Mouse (Mus musculus) liver, postnatal 0 days (tissue): ENCODE measurements around the gene Pde1a. TPM values are rescaled to one million over a fixed set of nuclear protein-coding genes. Genes with fewer than 3 reads are reported as not detected.
A peak's percentile ranks its signal among the peaks of the same experiment; 100 is the strongest.

ENCODE experiments used
- ATAC-seq: fragments of 200-750 bp; cut with Nextera tagmentation; 2 replicates; pipeline ENCODE4 v1.8.0; 2017; ENCODE audit warnings: mild to moderate bottlenecking, moderate library complexity
- DNase-seq: peaks from one replicate; pipeline ENCODE4 v3.0.0-alpha.2; 2016
- H3K27ac ChIP-seq: fragments of 300-500 bp; sonication (generic); 2 replicates; pipeline ENCODE4 v1.5.1; 2014; ENCODE audit warnings: antibody characterized with exemption, moderate library complexity, mild to moderate bottlenecking, low read depth
- H3K27me3 ChIP-seq: fragments of 300-500 bp; sonication (generic); 2 replicates; pipeline ENCODE4 v1.6.1; 2014; ENCODE audit warnings: low read length, control low read depth, mixed read lengths; ENCODE audit not compliant: insufficient read depth
- H3K36me3 ChIP-seq: fragments of 300-500 bp; sonication (generic); replicated peaks from 2 replicates; pipeline ENCODE4 v1.6.1; 2014; ENCODE audit warnings: mild to moderate bottlenecking, control low read depth, low read length, moderate library complexity, mixed read lengths; ENCODE audit not compliant: insufficient read depth
- H3K4me1 ChIP-seq: fragments of 300-500 bp; sonication (generic); 2 replicates; pipeline ENCODE4 v1.6.1; 2014; ENCODE audit warnings: antibody characterized with exemption, mild to moderate bottlenecking, control low read depth; ENCODE audit not compliant: insufficient read depth
- H3K4me2 ChIP-seq: fragments of 300-500 bp; sonication (generic); 2 replicates; pipeline ENCODE4 v1.6.1; 2014; ENCODE audit warnings: low read depth, mild to moderate bottlenecking, low read length, moderate library complexity, mixed read lengths
- H3K4me3 ChIP-seq: fragments of 300-500 bp; sonication (generic); 2 replicates; pipeline ENCODE4 v1.5.1; 2014; ENCODE audit warnings: low read depth, low read length
- H3K9ac ChIP-seq: fragments of 300-500 bp; sonication (generic); replicated peaks from 2 replicates; pipeline ENCODE4 v1.6.1; 2014; ENCODE audit warnings: mild to moderate bottlenecking, moderate library complexity
- H3K9me3 ChIP-seq: fragments of 300-500 bp; sonication (generic); 2 replicates; pipeline ENCODE4 v1.6.1; 2016; ENCODE audit warnings: mild to moderate bottlenecking, control low read depth, low read length, mixed read lengths
- CTCF ChIP-seq: sonication (generic); IDR thresholded peaks from 2 replicates; pipeline ENCODE4 v1.5.1; 2016; ENCODE audit warnings: antibody characterized with exemption, low read depth
- EP300 ChIP-seq: IDR thresholded peaks from 2 replicates; pipeline ENCODE4 v1.6.1; 2016; ENCODE audit warnings: antibody characterized with exemption, low read depth, mild to moderate bottlenecking
- WGBS: fragments of 180-500 bp; shearing (Covaris S2); extraction: QIAGEN DNeasy Blood & Tissue Kit; methylation state at CpG from one replicate; pipeline ENCODE4 v1.1.7; 2014; ENCODE audit not compliant: insufficient replicate concordance; 5-methylcytosine and 5-hydroxymethylcytosine counted together
- polyA plus RNA-seq: library from polyadenylated mRNA; unstranded; fragments of >200 nt; fragmentation: Nextera tagmentation; extraction: Ambion mirVana; gene quantifications from 2 replicates; pipeline ENCODE4 v1.2.1, GENCODE M21; 2015

Gene Pde1a
- polyA plus RNA-seq, 1 experiment from 2014 or later = 4.1 TPM

DNA sequence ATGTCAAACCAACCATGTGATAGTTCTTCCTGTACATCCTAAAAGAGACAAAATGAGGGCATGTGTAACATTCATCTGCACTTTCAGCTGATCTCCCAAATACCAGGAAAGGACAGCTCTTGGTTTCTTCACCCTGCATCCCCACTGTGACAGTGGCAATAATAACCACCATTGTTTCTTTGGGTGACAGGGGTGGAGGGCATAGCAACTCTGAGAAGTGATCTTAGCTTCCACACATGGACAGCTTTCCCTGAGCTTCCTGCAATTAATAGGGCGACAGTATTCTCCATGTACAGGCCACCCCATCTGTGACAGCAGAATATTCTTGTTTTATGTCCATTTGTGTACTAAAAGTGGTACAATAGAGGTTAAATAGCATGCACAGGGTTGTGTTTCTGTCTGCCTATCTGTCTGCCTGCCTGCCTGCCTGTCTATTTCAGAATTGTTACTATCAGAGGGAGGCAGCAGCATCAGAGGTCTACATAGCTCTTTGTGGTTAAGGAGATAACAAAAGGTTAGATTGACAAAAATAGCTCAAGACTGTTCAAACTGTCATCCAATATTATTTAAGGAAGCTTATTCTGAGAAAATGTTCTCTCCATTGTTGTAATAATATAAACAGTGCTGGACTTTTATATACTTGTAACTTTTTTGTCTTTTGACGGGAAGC is 227.3 kb downstream of the Pde1a start:
- ATAC-seq (no peak; the same call in 1 of the 2 replicates), DNase-seq (no peak)
- Histone ChIP-seq H3K4me3 (no peak overlapping the region), H3K27ac (no peak overlapping the region), H3K9ac (no peak overlapping the region), H3K4me1 (no peaks in the 10 kb centered on the region), H3K36me3 (no peaks in the 10 kb centered on the region), H3K27me3 (no peaks in the 10 kb centered on the region), H3K4me2 (no peak overlapping the region), H3K9me3 (no peaks in the 10 kb centered on the region)
- TF ChIP-seq CTCF (no peak), EP300 (peak; percentile 79)
- 67% methylated on average over 2 of the region's 2 CpGs for WGBS

DNA sequence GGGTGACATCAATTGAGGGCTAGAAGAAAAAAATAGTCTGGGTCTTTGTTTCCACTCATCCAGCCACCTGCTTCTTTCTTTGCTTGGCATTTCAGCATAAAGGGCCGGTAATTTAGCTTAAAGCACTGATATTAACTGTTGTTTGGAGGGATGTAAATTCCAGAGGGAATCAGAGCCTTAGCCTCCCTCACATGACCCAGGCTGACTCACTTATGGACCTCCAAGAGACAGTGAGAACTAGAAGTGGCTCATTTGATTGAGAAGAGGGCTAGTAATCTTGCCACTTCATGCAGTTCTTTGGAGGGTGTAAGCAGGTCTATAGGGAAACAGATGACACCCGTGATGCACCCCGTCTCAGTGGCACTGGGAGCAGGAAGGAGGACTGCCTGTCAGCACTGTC is 230.7 kb downstream of the Pde1a start:
- Histone ChIP-seq H3K4me1 (no peaks in the 10 kb centered on the region), H3K27ac (no peak overlapping the region), H3K4me3 (no peak overlapping the region), H3K9me3 (no peaks in the 10 kb centered on the region), H3K9ac (no peak overlapping the region), H3K27me3 (no peaks in the 10 kb centered on the region), H3K36me3 (no peaks in the 10 kb centered on the region), H3K4me2 (no peak overlapping the region)
- DNase-seq (no peak), ATAC-seq (no peak)
- no peak for TF ChIP-seq CTCF
- WGBS = 68% methylated on average over 3 of the region's 3 CpGs

DNA sequence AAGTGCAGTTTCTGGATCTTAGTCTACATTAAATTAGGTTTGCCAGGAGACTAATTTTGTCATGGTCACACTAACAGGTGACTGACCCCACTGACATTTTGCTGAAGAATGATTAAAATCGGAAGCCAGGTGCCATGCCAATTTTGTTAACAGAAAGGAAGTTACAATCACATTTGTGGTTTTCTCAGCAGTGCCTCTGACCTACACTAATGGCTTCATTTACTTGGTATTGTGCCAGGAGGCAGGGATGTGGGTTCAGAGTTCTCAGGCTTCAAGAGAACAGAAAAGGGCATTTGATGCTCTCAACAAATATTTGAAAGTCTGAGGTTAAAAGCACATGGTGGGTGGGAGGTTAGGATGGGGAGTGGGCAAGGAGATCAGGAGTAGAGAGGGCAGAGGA is 236.4 kb downstream of the Pde1a start:
- no peak for TF ChIP-seq EP300
- no peak for TF ChIP-seq CTCF
- Histone ChIP-seq H3K27me3 (no peaks in the 10 kb centered on the region), H3K4me2 (no peak overlapping the region), H3K27ac (no peak overlapping the region), H3K9me3 (no peaks in the 10 kb centered on the region), H3K9ac (no peak overlapping the region), H3K4me3 (no peak overlapping the region), H3K4me1 (peaks cover 5% of the 10 kb centered on the region; the same call in 1 of the 2 replicates), H3K36me3 (no peaks in the 10 kb centered on the region)
- DNase-seq (no peak), ATAC-seq (no peak)
- 44% methylated on average over 1 of the region's 1 CpGs for WGBS

- no peak overlapping the region for H3K27ac ChIP-seq
- WGBS = 71% methylated on average over 5 of the region's 5 CpGs
- no peak for DNase-seq
- H3K4me1 ChIP-seq = peaks cover 5% of the 10 kb centered on the region; the same call in 1 of the 2 replicates
- no peak overlapping the region for H3K4me2 ChIP-seq
- no peaks in the 10 kb centered on the region for H3K27me3 ChIP-seq
- no peak overlapping the region for H3K9ac ChIP-seq
- no peak for ATAC-seq
- H3K36me3 ChIP-seq = no peaks in the 10 kb centered on the region
- H3K9me3 ChIP-seq = no peaks in the 10 kb centered on the region
- no peak overlapping the region for H3K4me3 ChIP-seq
- no peak for TF ChIP-seq EP300
- no peak for TF ChIP-seq CTCF
Measured at GRCm38 (mm10) chr2:79891760-79892570, 237.3 kb downstream of the Pde1a start.

GRCm38 (mm10) chr2:79890726-79891125 is 238.5 kb downstream of the Pde1a start:
- TF ChIP-seq EP300 (no peak), CTCF (no peak)
- ATAC-seq (no peak), DNase-seq (no peak)
- Histone ChIP-seq H3K4me2 (no peak overlapping the region), H3K27ac (no peak overlapping the region), H3K4me1 (peaks cover 5% of the 10 kb centered on the region; the same call in 1 of the 2 replicates), H3K4me3 (no peak overlapping the region), H3K9me3 (no peaks in the 10 kb centered on the region), H3K27me3 (no peaks in the 10 kb centered on the region), H3K9ac (no peak overlapping the region), H3K36me3 (no peaks in the 10 kb centered on the region)
- WGBS = 67% methylated on average over 8 of the region's 8 CpGs

GRCm38 (mm10) chr2:79883631-79884350 is 245.5 kb downstream of the Pde1a start:
- WGBS = 80% methylated on average over 6 of the region's 6 CpGs

More at GRCm38 (mm10) chr2:79883631-79884350, 245.5 kb downstream of the Pde1a start:
- H3K36me3 ChIP-seq = no peaks in the 10 kb centered on the region
- no peak overlapping the region for H3K27ac ChIP-seq
- H3K4me2 ChIP-seq = no peak overlapping the region
- DNase-seq (no peak), ATAC-seq (no peak)
- TF ChIP-seq EP300 (no peak), CTCF (no peak)
- H3K27me3 ChIP-seq = no peaks in the 10 kb centered on the region
- no peak overlapping the region for H3K4me3 ChIP-seq
- no peaks in the 10 kb centered on the region for H3K9me3 ChIP-seq
- H3K4me1 ChIP-seq = no peaks in the 10 kb centered on the region
- no peak overlapping the region for H3K9ac ChIP-seq
